Mouse (Mus musculus): ENCODE results near the gene Slc6a8. TPM values are rescaled to one million over a fixed set of nuclear protein-coding genes. Genes with fewer than 3 reads are reported as not detected.

Slc6a8 gene
- polyA plus RNA-seq, 1 experiment from 2014 or later = 6.1 TPM

GRCm38 (mm10) chrX:73659575-73660283 is 13.2 kb upstream of the Slc6a8 start, which contains the start of gene Pnck:
TSS of gene Pnck (minus strand) at chrX:73660117.
- peak within 1 kb of the TSS; percentile 75 for H3K27ac ChIP-seq

GRCm38 (mm10) chrX:73660284-73660665 is 12.7 kb upstream of the Slc6a8 start:
- H3K27me3 ChIP-seq (ENCODE audit: low read depth, poor library complexity, severe bottlenecking) = peaks cover 65% of the 10 kb centered on the region
- H3K27ac ChIP-seq = peak overlapping the region; percentile 75; the same call in 1 of the 2 replicates
- H3K4me1 ChIP-seq = peaks cover 15% of the 10 kb centered on the region
- H3K4me3 ChIP-seq = peak overlapping the region; percentile 60
- 73% methylated on average over 3 of the region's 3 CpGs for WGBS
- no peak for DNase-seq (ENCODE audit: low spot score)
- no peaks in the 10 kb centered on the region for H3K36me3 ChIP-seq
- H3K9me3 ChIP-seq (replicated peaks) = no peaks in the 10 kb centered on the region

More at GRCm38 (mm10) chrX:73659575-73660283, 13.2 kb upstream of the Slc6a8 start, which contains the start of gene Pnck:
- Histone ChIP-seq H3K27me3 (ENCODE audit: low read depth, poor library complexity, severe bottlenecking) (peaks cover 69% of the 10 kb centered on the region), H3K9me3 (replicated peaks) (no peaks in the 10 kb centered on the region), H3K36me3 (no peaks in the 10 kb centered on the region), H3K4me3 (peak within 1 kb of the TSS; percentile 60), H3K4me1 (peaks cover 15% of the 10 kb centered on the region)
- DNase-seq (ENCODE audit: low spot score) = peak; percentile 52
- 20% methylated on average over 52 of the region's 57 CpGs for WGBS

GRCm38 (mm10) chrX:73663143-73663542 is 9.8 kb upstream of the Slc6a8 start:
- peaks cover 36% of the 10 kb centered on the region for H3K27me3 ChIP-seq (ENCODE audit: low read depth, poor library complexity, severe bottlenecking)
- H3K36me3 ChIP-seq = no peaks in the 10 kb centered on the region
- H3K9me3 ChIP-seq (replicated peaks) = no peaks in the 10 kb centered on the region
- no peak overlapping the region for H3K27ac ChIP-seq
- DNase-seq (ENCODE audit: low spot score) = no peak
- H3K4me3 ChIP-seq = no peak overlapping the region
- H3K4me1 ChIP-seq = peaks cover 15% of the 10 kb centered on the region

GRCm38 (mm10) chrX:73672031-73672431 is 919 bp upstream of the Slc6a8 start:
- H3K4me3 ChIP-seq = no peak overlapping the region; the same call in 1 of the 2 replicates

GRCm38 (mm10) chrX:73673619-73673967 is 643 bp downstream of the Slc6a8 start:
- H3K4me3 ChIP-seq = peak overlapping the region; percentile 65
- H3K27ac ChIP-seq = peak overlapping the region; percentile 85
- H3K9me3 ChIP-seq (replicated peaks) = no peaks in the 10 kb centered on the region
- H3K27me3 ChIP-seq (ENCODE audit: low read depth, poor library complexity, severe bottlenecking) = peaks cover 86% of the 10 kb centered on the region
- peaks cover 25% of the 10 kb centered on the region for H3K36me3 ChIP-seq
- WGBS = 12% methylated on average over 28 of the region's 42 CpGs
- H3K4me1 ChIP-seq = peaks cover 23% of the 10 kb centered on the region
- peak; percentile 40 for DNase-seq (ENCODE audit: low spot score)

More at GRCm38 (mm10) chrX:73672031-73672431, 919 bp upstream of the Slc6a8 start:
- Histone ChIP-seq H3K36me3 (peaks cover 12% of the 10 kb centered on the region), H3K27me3 (ENCODE audit: low read depth, poor library complexity, severe bottlenecking) (peaks cover 71% of the 10 kb centered on the region), H3K9me3 (replicated peaks) (no peaks in the 10 kb centered on the region), H3K27ac (no peak overlapping the region), H3K4me1 (peaks cover 23% of the 10 kb centered on the region)
- peak; percentile 45 for DNase-seq (ENCODE audit: low spot score)
- 50% methylated on average over 4 of the region's 4 CpGs for WGBS

- Histone ChIP-seq H3K4me3 (peak overlapping the region; percentile 65), H3K27me3 (ENCODE audit: low read depth, poor library complexity, severe bottlenecking) (peaks cover 92% of the 10 kb centered on the region), H3K36me3 (peaks cover 30% of the 10 kb centered on the region), H3K4me1 (peaks cover 23% of the 10 kb centered on the region), H3K9me3 (replicated peaks) (no peaks in the 10 kb centered on the region), H3K27ac (peak overlapping the region; percentile 85)
- peak; percentile 41 for DNase-seq (ENCODE audit: low spot score)
- whole genome bisulfite sequencing = 23% methylated on average over 20 of the region's 20 CpGs
These were observed 1.2 kb downstream of the Slc6a8 start for GRCm38 (mm10) chrX:73673968-73674661.

GRCm38 (mm10) chrX:73675231-73675630 is 2.3 kb downstream of the Slc6a8 start:
- Histone ChIP-seq H3K4me3 (peak overlapping the region; percentile 65; the same call in 1 of the 2 replicates), H3K9me3 (replicated peaks) (no peaks in the 10 kb centered on the region), H3K4me1 (peaks cover 23% of the 10 kb centered on the region), H3K27me3 (ENCODE audit: low read depth, poor library complexity, severe bottlenecking) (peaks cover 92% of the 10 kb centered on the region), H3K36me3 (peaks cover 41% of the 10 kb centered on the region), H3K27ac (no peak overlapping the region)
- DNase-seq (ENCODE audit: low spot score) = no peak
- 75% methylated on average over 2 of the region's 2 CpGs for WGBS

- WGBS = 95% methylated on average over 4 of the region's 4 CpGs
- Histone ChIP-seq H3K27me3 (ENCODE audit: low read depth, poor library complexity, severe bottlenecking) (peaks cover 97% of the 10 kb centered on the region), H3K4me1 (peaks cover 23% of the 10 kb centered on the region), H3K4me3 (no peak overlapping the region), H3K36me3 (peaks cover 56% of the 10 kb centered on the region), H3K27ac (no peak overlapping the region), H3K9me3 (replicated peaks) (no peaks in the 10 kb centered on the region)
- no peak for DNase-seq (ENCODE audit: low spot score)
These were observed 3.7 kb downstream of the Slc6a8 start for GRCm38 (mm10) chrX:73676668-73677067.

GRCm38 (mm10) chrX:73684156-73684555 is 11.2 kb downstream of the Slc6a8 start:
- 91% methylated on average over 2 of the region's 2 CpGs for WGBS
- Histone ChIP-seq H3K27me3 (ENCODE audit: low read depth, poor library complexity, severe bottlenecking) (peaks cover 89% of the 10 kb centered on the region), H3K4me3 (no peak overlapping the region), H3K9me3 (replicated peaks) (no peaks in the 10 kb centered on the region), H3K36me3 (peaks cover 96% of the 10 kb centered on the region), H3K4me1 (no peaks in the 10 kb centered on the region), H3K27ac (no peak overlapping the region)
- no peak for DNase-seq (ENCODE audit: low spot score)

- H3K27me3 ChIP-seq (ENCODE audit: low read depth, poor library complexity, severe bottlenecking) = peaks cover 89% of the 10 kb centered on the region
- H3K4me3 ChIP-seq = no peak overlapping the region
- H3K4me1 ChIP-seq = no peaks in the 10 kb centered on the region
- DNase-seq (ENCODE audit: low spot score) = no peak
- H3K36me3 ChIP-seq = peaks cover 96% of the 10 kb centered on the region
- H3K9me3 ChIP-seq (replicated peaks) = no peaks in the 10 kb centered on the region
- no peak overlapping the region for H3K27ac ChIP-seq
These were observed 12.0 kb downstream of the Slc6a8 start for GRCm38 (mm10) chrX:73684978-73685377.

GRCm38 (mm10) chrX:73685629-73686028 is 12.7 kb downstream of the Slc6a8 start:
- H3K27ac ChIP-seq = no peak overlapping the region
- no peaks in the 10 kb centered on the region for H3K9me3 ChIP-seq (replicated peaks)
- no peak for DNase-seq (ENCODE audit: low spot score)
- peaks cover 89% of the 10 kb centered on the region for H3K27me3 ChIP-seq (ENCODE audit: low read depth, poor library complexity, severe bottlenecking)
- peaks cover 94% of the 10 kb centered on the region for H3K36me3 ChIP-seq
- no peaks in the 10 kb centered on the region for H3K4me1 ChIP-seq
- 48% methylated on average over 3 of the region's 3 CpGs for WGBS
- H3K4me3 ChIP-seq = no peak overlapping the region

- H3K27me3 ChIP-seq (ENCODE audit: low read depth, poor library complexity, severe bottlenecking) = peaks cover 64% of the 10 kb centered on the region
- peak; percentile 40 for DNase-seq (ENCODE audit: low spot score)
- H3K4me3 ChIP-seq = no peak overlapping the region
- WGBS = 74% methylated on average over 5 of the region's 5 CpGs
- H3K36me3 ChIP-seq = peaks cover 89% of the 10 kb centered on the region
- H3K4me1 ChIP-seq = no peaks in the 10 kb centered on the region
- H3K9me3 ChIP-seq (replicated peaks) = no peaks in the 10 kb centered on the region
- no peak overlapping the region for H3K27ac ChIP-seq
These were observed 18.1 kb downstream of the Slc6a8 start for GRCm38 (mm10) chrX:73690917-73691629.

- H3K36me3 ChIP-seq = peaks cover 50% of the 10 kb centered on the region
- WGBS = 90% methylated on average over 1 of the region's 1 CpGs
- H3K27ac ChIP-seq = no peak overlapping the region
- no peaks in the 10 kb centered on the region for H3K4me1 ChIP-seq
- DNase-seq (ENCODE audit: low spot score) = no peak
- no peak overlapping the region for H3K4me3 ChIP-seq
- H3K9me3 ChIP-seq (replicated peaks) = no peaks in the 10 kb centered on the region
- H3K27me3 ChIP-seq (ENCODE audit: low read depth, poor library complexity, severe bottlenecking) = peaks cover 16% of the 10 kb centered on the region
These were observed 27.5 kb downstream of the Slc6a8 start for GRCm38 (mm10) chrX:73700472-73700871.

Data from limb, embryonic 10.5 days (tissue).